Mouse (Mus musculus) common myeloid progenitor, adult 5-6 weeks (primary cell): ENCODE data around the gene Carf. TPM values are rescaled to one million over a fixed set of nuclear protein-coding genes. Genes with fewer than 3 reads are reported as not detected.

Experiments used
- ATAC-seq: replicated peaks from 2 replicates; pipeline ENCODE4 v1.8.0; 2016; ENCODE audit warnings: low read depth, mild to moderate bottlenecking, moderate TSS enrichment, inconsistent platforms; ENCODE audit not compliant: poor library complexity, severe bottlenecking
- total RNA-seq: library from RNA; stranded (forward); fragments of 200-1000, 187-1606 nt; gene quantifications from 2 replicates; pipeline ENCODE4 v1.2.3, GENCODE M21; 2017

Gene Carf
- 5.6 and 9.3 TPM in 2 replicates for total RNA-seq

GRCm38 (mm10) chr1:60098024-60098781 is at the start of gene Carf, which contains the start of gene Wdr12:
TSS of gene Carf (plus strand) at chr1:60098247.
TSS of gene Wdr12 (minus strand) at chr1:60098645.
- peak; percentile 93 for ATAC-seq

GRCm38 (mm10) chr1:60054659-60055058 is 43.4 kb upstream of the Carf start:
- ATAC-seq = no peak

DNA sequence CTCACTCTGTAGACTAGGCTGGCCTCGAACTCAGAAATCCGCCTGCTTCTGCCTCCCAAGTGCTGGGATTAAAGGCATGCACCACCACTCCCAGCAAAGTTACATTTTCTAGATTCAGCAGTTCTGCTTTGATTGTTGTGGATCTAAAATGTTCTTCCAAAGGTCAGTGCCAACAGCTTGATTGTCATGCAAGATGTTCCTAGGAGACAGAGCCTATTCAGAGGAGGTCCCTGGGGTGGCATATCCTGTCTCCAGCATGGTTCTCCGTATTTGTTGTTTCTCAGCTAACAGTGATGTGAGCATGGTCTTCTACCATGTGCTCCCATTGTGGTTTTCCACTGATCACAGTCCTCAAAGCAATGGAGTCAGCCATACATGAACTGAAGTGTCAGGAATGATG is 41.7 kb upstream of the Carf start:
- ATAC-seq = no peak

GRCm38 (mm10) chr1:60070725-60071124 is 27.3 kb upstream of the Carf start:
- ATAC-seq = peak; percentile 66

GRCm38 (mm10) chr1:60074935-60075334 is 23.1 kb upstream of the Carf start:
- ATAC-seq = no peak

GRCm38 (mm10) chr1:60075590-60075989 is 22.5 kb upstream of the Carf start:
- no peak for ATAC-seq

GRCm38 (mm10) chr1:60076411-60076810 is 21.6 kb upstream of the Carf start:
- no peak for ATAC-seq

- 0 out of 2 replicates have a peak, but pooled peaks have one; percentile 22 for ATAC-seq
These were observed 1.3 kb upstream of the Carf start for GRCm38 (mm10) chr1:60096572-60097276.

- ATAC-seq = peak; percentile 75
These were observed 597 bp upstream of the Carf start for GRCm38 (mm10) chr1:60097277-60098023.

DNA sequence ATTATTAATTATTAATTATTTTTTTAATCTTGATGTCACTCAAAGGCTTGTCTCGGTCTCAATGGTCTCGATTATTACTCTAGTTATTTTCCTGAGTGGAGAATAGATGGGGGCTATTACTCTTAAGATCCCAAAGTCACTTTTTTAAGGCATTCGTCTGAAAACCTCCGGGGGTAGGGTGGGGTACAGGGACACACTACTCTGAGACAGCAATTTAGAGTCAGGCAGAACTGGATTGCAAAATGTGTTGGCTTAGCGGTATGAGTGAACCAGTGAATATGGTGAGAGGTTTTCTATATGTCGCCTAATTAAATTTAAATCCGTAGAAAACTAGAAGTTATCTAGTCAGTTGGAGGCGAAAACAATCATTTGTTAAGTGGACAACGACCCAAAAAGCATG is 792 bp downstream of the Carf start:
- no peak for ATAC-seq

GRCm38 (mm10) chr1:60104582-60104981 is 6.5 kb downstream of the Carf start:
- ATAC-seq = no peak

GRCm38 (mm10) chr1:60117721-60118455 is 19.8 kb downstream of the Carf start:
- no peak for ATAC-seq

GRCm38 (mm10) chr1:60137346-60137745 is 39.3 kb downstream of the Carf start:
- ATAC-seq = no peak

DNA sequence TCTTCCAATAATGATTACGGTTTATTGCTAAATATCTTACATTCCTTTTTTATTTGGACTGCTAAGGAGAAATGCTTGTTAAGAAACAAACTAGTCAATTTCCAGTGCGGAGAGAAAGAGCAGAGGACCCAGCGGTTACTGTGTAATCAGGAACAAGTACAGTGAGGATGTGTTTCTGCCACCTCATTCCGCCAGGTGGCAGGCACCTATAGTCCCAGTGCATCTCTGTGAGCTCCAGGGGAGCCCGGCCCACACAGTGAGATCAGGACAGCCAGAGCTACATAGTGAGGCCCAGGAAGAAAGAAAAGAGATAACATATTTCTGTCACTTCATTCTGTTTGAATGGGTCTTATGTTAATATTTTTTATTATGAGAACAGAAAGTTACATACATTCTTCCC is 54.7 kb downstream of the Carf start:
- no peak for ATAC-seq

DNA sequence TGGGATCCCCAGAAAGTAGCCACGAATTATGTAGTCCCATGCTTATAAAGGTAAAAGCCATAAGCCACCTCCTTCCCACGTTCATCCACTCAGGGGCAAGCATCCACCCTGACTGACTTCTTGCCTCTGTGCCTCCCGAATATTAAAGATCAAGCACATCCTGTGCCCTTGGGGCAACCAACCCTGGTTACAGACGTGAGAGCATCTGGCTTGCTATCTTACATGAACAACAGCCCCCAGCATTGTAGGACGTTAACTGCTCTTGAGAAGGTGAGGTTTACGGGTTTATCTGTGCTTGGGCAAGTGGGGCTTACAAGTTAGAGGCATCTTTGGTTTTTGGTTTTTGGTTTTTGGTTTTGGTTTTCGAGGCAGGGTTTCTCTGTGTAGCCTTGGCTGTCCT is 58.6 kb downstream of the Carf start:
- no peak for ATAC-seq

DNA sequence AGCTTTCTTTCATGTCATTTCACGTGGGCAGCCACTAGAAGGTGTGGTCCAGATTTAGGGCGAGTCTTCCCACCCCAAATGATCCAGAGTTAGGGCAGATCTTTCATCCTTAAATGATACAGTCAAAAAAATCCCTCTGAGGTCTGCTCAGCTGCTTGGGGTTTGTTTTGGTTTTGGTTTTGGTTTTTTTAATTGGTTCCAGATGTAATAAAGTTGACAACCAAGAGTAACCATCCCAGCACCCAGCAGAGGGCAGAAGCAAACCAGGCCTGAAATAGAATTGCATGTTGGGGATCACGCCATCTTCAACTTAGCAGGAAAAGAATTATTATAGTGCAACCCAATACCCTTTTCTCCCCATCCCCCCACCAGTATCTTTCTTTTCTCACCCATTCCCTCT is 60.4 kb downstream of the Carf start:
- peak; percentile 82 for ATAC-seq

DNA sequence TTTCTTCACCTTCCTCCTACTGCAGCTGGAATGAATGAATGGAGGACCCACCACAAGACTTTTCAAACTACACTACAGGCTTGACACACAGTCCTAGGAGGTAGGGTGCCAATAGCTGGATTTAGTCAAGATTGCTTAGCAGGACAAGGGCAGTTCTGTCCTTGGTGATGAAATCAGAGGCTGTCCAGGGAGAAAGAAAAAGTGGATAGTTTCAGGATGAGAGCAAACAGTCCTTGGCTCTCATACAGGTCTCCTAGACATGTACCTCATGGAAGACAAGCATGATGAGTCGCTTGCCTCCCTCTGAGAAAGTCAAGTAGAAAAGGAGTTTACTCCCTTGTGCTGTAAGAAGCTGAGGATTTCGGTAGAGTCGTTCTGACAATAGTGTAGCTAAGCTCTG is 65.6 kb downstream of the Carf start:
- ATAC-seq = no peak

GRCm38 (mm10) chr1:60169626-60170025 is 71.6 kb downstream of the Carf start:
- ATAC-seq = no peak

DNA sequence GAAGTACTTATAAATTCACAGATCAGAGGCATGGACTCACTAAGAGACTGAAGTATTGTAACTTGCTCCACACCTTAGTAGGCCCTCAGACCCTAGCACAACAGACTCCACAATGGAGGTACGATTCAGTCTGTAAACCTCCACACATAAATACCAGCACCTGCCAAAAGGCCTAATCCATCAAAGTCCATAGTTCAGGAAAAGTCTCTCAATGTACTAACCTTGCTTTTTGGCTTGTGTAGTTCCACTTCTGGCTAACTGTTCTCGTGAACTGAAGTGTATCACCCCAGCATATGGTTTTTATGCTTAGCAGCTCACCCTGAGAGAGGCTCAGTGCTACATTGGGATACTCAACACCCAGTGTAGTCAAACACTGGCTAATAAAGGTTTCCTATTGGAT is 72.2 kb downstream of the Carf start:
- no peak for ATAC-seq

GRCm38 (mm10) chr1:60173119-60173518 is 75.1 kb downstream of the Carf start:
- no peak for ATAC-seq
